Mouse (Mus musculus) G1E (cell line): ENCODE measurements around the gene Ifna2. TPM values are rescaled to one million over a fixed set of nuclear protein-coding genes. Genes with fewer than 3 reads are reported as not detected.

ENCODE experiments used
- ATAC-seq: 2 replicates; pipeline ENCODE4 v1.8.0; 2016; ENCODE audit warnings: mild to moderate bottlenecking; ENCODE audit not compliant: insufficient number of reproducible peaks, poor library complexity, low FRiP score, severe bottlenecking; ENCODE audit errors: extremely low read depth
- DNase-seq: peaks from one replicate; pipeline ENCODE4 v3.0.0; 2012; ENCODE audit warnings: low spot score
- H3K27me3 ChIP-seq: 2 replicates; pipeline ENCODE4 v1.6.1; 2012; ENCODE audit warnings: mild to moderate bottlenecking, low read length, inconsistent platforms; ENCODE audit not compliant: insufficient read depth
- H3K36me3 ChIP-seq: replicated peaks from 2 replicates; pipeline ENCODE3; 2012; ENCODE audit warnings: mild to moderate bottlenecking, inconsistent platforms
- H3K4me1 ChIP-seq: 2 replicates; pipeline ENCODE4 v1.6.1; 2012; ENCODE audit warnings: low read depth, low read length, inconsistent platforms, mixed read lengths; ENCODE audit not compliant: insufficient read depth
- H3K4me3 ChIP-seq: 2 replicates; pipeline ENCODE4 v1.5.1; 2012; ENCODE audit warnings: low read depth, mild to moderate bottlenecking, inconsistent platforms, low read length, moderate library complexity, mixed read lengths
- H3K9me3 ChIP-seq: replicated peaks from 2 replicates; pipeline ENCODE4 v1.6.1; 2012; ENCODE audit warnings: inconsistent platforms
- CTCF ChIP-seq: IDR thresholded peaks from 2 replicates; pipeline ENCODE4 v1.5.1; 2012; ENCODE audit warnings: low read depth, low read length, inconsistent platforms, mixed read lengths
- GATA1 ChIP-seq: IDR thresholded peaks from 2 replicates; pipeline ENCODE4 v1.6.1; 2012; ENCODE audit warnings: borderline replicate concordance, low read length, inconsistent platforms, mixed read lengths
- GATA2 ChIP-seq: IDR thresholded peaks from 2 replicates; pipeline ENCODE4 v1.6.1; 2012; ENCODE audit warnings: low read depth, low read length, inconsistent platforms, borderline replicate concordance
- POLR2AphosphoS5 ChIP-seq: IDR thresholded peaks from 2 replicates; pipeline ENCODE4 v1.6.1; 2012; ENCODE audit warnings: low read depth, low read length, inconsistent platforms; ENCODE audit not compliant: insufficient replicate concordance
- TAL1 ChIP-seq: conservative IDR thresholded peaks from 2 replicates; pipeline ENCODE4 v1.6.1; 2012; ENCODE audit warnings: low read depth, low read length, inconsistent platforms, mixed read lengths
- polyA plus RNA-seq: library from polyadenylated mRNA; stranded (reverse); fragments of >175 nt; gene quantifications from 2 replicates; pipeline ENCODE4 v1.2.3, GENCODE M21; 2012
- total RNA-seq, 2 experiments: library from RNA; stranded (forward) in 1 of 2; stranded (reverse) in 1 of 2; fragments of 200-1000 nt in 1 of 2; fragments of >200 nt in 1 of 2; fragmentation: Nextera tagmentation in 1 of 2; gene quantifications; 2 replicates each; pipeline ENCODE4 v1.2.3; 2014 to 2017

The Ifna2 gene
- not detected in 2 replicates for total RNA-seq (2014; fragmentation: Nextera tagmentation)
- not detected in 2 replicates for total RNA-seq (2017)
- not detected in 2 replicates for polyA plus RNA-seq

DNA sequence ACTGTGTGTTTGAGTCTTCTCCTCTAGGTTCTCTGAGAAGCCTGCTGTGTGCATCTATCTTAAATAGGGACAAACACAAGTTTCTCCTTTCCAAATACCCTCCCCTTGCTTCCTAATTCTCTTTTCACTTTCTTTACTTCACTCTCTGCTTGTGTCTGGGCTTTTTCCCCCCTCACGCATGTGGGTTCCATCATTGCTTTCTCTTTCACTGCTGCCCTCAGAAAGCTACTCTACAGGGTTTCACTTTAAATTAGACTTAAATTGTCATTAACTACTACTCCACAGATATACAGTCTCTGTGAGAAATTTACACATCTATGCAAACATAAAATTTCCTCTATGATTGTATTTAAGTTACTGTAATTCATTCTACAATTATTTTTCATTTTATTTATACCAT is at the start of gene Ifna2:
Ifna2 (minus strand) TSS at position 101 of the 400 bp plus-strand sequence.
- ATAC-seq (no peak), DNase-seq (no peak)
- H3K9me3 ChIP-seq = no peaks in the 10 kb centered on the region

DNA sequence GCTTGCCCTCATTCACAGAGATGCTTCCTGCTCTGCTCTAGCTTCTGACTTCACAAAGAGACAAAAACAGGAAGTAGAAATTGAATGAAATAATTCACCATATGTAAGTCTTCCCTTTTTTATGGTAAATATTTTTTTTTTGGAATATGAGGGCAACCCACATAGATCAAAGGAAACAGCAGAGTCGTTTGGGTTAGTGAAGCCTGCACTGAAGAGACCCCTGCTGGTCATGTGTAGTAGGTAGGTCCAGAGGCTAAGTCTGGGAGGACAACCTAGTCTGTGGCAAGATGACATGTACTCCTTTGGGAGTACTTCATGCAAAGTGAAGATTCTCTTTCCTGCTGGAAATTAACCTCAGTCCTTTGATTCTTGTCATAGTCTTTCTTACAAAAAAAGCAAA is 43.6 kb upstream of the Ifna2 start:
- Histone ChIP-seq H3K4me1 (peaks cover 5% of the 10 kb centered on the region), H3K36me3 (no peaks in the 10 kb centered on the region), H3K9me3 (no peaks in the 10 kb centered on the region), H3K27me3 (0 out of 2 replicates have a peak, but pooled peaks cover 4% of the 10 kb centered on the region), H3K4me3 (no peak overlapping the region)
- ATAC-seq (no peak; the same call in 1 of the 2 replicates), DNase-seq (no peak)
- TF ChIP-seq GATA1 = no peak
- TF ChIP-seq CTCF = no peak
- no peak for TF ChIP-seq GATA2
- no peak for TF ChIP-seq POLR2AphosphoS5

More for the DNA sequence above, at the start of gene Ifna2:
- H3K4me3 ChIP-seq = no peak within 1 kb of the TSS
- no peaks in the 10 kb centered on the region; the same call in 1 of the 2 replicates for H3K27me3 ChIP-seq
- no peaks in the 10 kb centered on the region for H3K4me1 ChIP-seq
- TF ChIP-seq GATA2 (no peak), GATA1 (no peak), TAL1 (no peak), CTCF (no peak), POLR2AphosphoS5 (no peak)
- no peaks in the 10 kb centered on the region for H3K36me3 ChIP-seq

DNA sequence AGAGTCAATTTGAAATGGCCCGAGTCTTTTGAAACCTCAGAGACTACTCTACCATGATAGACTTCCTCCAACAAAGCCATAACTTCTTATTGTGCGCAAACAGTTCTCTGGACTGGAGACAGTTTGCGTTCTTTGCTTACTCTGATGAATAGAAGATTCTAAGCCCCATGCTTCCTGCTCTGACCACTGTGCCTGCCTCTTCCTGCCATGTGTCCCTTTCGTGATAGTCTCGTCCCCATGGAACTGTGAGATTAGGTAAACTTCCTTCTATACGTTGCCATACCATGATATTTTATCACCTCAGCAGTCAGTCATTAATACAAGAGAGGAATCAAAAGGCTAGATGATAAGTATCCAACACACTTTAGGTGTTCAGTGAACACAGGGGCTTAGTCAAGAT is 43.0 kb upstream of the Ifna2 start:
- no peak for TF ChIP-seq TAL1
- TF ChIP-seq GATA2 = no peak
- no peak for TF ChIP-seq CTCF
- no peak for TF ChIP-seq GATA1
- no peak for TF ChIP-seq POLR2AphosphoS5
- no peak for ATAC-seq
- H3K36me3 ChIP-seq = no peaks in the 10 kb centered on the region
- H3K27me3 ChIP-seq = 0 out of 2 replicates have a peak, but pooled peaks cover 4% of the 10 kb centered on the region
- DNase-seq = no peak
- no peaks in the 10 kb centered on the region for H3K9me3 ChIP-seq
- no peak overlapping the region for H3K4me3 ChIP-seq
- peaks cover 5% of the 10 kb centered on the region for H3K4me1 ChIP-seq

DNA sequence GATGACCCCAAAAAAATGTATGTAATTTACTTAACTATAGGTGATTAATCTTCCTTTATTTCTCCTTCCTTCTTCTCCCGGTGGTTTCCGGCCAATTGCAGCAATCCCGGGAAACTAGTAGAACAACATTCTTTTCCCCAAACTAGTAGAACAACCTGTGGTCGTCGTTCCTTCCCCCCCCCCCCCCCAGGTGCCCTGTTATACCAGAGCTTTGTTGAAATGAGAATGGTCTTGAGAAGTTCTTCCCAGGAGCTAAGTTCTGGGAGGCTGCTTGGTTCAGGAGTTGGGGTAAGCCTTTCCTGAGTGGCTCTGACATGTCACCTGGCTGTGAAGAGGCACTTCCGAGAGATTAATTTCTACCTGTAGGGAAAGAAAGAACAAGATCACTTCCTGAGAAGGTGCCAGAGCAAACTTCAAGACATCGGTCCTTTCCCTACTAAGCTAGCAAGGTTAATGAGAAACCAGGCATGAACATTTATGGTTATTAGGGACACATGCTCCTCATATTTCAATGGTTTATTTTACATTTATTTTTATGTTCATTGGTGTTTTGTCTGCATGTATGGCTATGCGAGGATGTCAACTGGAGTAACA is 39.9 kb upstream of the Ifna2 start:
- H3K4me1 ChIP-seq = peaks cover 23% of the 10 kb centered on the region
- no peaks in the 10 kb centered on the region for H3K9me3 ChIP-seq
- TF ChIP-seq POLR2AphosphoS5 = no peak
- H3K36me3 ChIP-seq = peaks cover 16% of the 10 kb centered on the region
- 0 out of 2 replicates have a peak, but pooled peaks cover 4% of the 10 kb centered on the region for H3K27me3 ChIP-seq
- DNase-seq (no peak), ATAC-seq (no peak)
- H3K4me3 ChIP-seq = no peak overlapping the region

DNA sequence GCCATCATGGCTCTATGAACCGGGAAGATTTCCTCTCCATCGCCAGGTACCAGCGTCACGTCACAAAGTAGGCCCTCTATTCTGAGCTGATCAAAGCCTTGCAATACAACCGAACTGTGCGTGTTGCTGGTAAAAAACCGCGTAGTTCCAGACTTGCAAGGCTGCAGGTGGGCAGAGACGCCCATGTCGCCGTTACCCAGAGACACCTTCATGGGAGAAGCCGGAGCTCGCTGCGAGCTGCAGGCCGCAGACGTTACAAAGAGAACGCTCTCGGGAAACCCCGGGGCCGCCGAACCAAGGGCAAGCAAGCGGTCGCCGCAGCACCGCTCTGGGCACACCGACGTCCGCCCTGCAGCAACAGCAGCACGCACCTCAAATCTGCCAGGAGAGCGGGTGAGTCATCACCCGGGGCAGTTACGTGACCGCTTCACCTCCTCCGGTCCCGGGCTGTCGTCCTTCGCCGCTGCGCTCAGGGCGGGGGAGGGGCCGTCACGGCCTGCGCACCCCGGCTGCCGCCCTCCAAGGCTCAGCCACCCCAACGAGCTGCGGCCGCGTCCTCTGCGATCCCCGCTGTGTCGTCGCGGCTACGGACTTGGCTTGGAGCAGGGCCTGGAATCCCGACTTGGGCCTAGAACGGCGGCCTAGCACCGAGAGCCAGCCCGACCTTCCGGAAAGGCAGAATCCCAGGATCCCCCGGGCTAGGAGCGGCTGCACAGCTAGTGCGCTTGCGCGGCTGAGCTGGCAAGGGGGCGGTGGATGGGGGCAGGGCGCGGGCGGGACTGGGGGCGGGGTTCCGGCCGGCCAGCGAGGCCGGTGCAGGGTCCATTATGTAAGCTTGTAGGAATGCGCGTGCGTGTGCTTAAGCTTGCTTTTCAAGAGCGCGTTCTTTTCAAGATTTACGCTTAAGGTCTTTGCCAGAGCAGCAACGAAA is 38.3 kb upstream of the Ifna2 start, which contains the start of the genes Gm26566 and Klhl9:
Gm26566 (plus strand) TSS at position 15 of the 931 bp plus-strand sequence.
Klhl9 (minus strand) TSS at position 675 of the 931 bp plus-strand sequence.
- ATAC-seq (peak; percentile 73), DNase-seq (peak; percentile 95)
- peak within 1 kb of the TSS; percentile 97 for H3K4me3 ChIP-seq
- no peaks in the 10 kb centered on the region for H3K9me3 ChIP-seq
- no peak for TF ChIP-seq POLR2AphosphoS5
- TF ChIP-seq TAL1 = no peak
- TF ChIP-seq GATA2 = no peak
- TF ChIP-seq CTCF = no peak
- no peak for TF ChIP-seq GATA1
- peaks cover 23% of the 10 kb centered on the region for H3K36me3 ChIP-seq
- no peaks in the 10 kb centered on the region for H3K27me3 ChIP-seq
- H3K4me1 ChIP-seq = peaks cover 29% of the 10 kb centered on the region

- Histone ChIP-seq H3K36me3 (peaks cover 43% of the 10 kb centered on the region), H3K27me3 (no peaks in the 10 kb centered on the region), H3K9me3 (no peaks in the 10 kb centered on the region), H3K4me1 (peaks cover 30% of the 10 kb centered on the region), H3K4me3 (peak overlapping the region; percentile 44; the same call in 1 of the 2 replicates)
- no peak for ATAC-seq
- TF ChIP-seq CTCF (no peak), GATA1 (no peak), POLR2AphosphoS5 (no peak), GATA2 (no peak), TAL1 (no peak)
- no peak for DNase-seq
Measured at GRCm38 (mm10) chr4:88718715-88719114, 35.0 kb upstream of the Ifna2 start.
